Comparison of ENCODE assay signal across 23 mouse cellular contexts in genomic region chr15:79216191-79216590, GRCm38 (mm10). TPM values are rescaled to one million over a fixed set of nuclear protein-coding genes. Genes with fewer than 3 reads are reported as not detected.
"Had no signal": no experiment of that assay in that cellular context is flagged by ENCODE, and none has a peak within 500 bp of the region (broad histone marks: within the 10 kb centered on the region; RNA-seq: fewer than 3 reads in every experiment).

No protein-coding gene starts in this region.

- H3K4me1 ChIP-seq: neural tube, embryonic 15.5 days had no signal

- H3K36me3 ChIP-seq: midbrain, embryonic 10.5 days; midbrain, embryonic 12.5 days; neural tube, embryonic 13.5 days; neural tube, embryonic 15.5 days had no signal

- H3K9ac ChIP-seq: lung, embryonic 14.5 days; midbrain, embryonic 12.5 days; neural tube, embryonic 13.5 days; neural tube, embryonic 15.5 days had no signal

- H3K9me3 ChIP-seq: midbrain, embryonic 10.5 days; midbrain, embryonic 12.5 days; neural tube, embryonic 13.5 days; neural tube, embryonic 15.5 days had no signal

- ATAC-seq: midbrain, embryonic 16.5 days had no signal

- H3K4me2 ChIP-seq: lung, embryonic 14.5 days; midbrain, embryonic 12.5 days; neural tube, embryonic 13.5 days; neural tube, embryonic 15.5 days had no signal

- H3K27ac ChIP-seq: midbrain, embryonic 10.5 days; midbrain, embryonic 12.5 days; neural tube, embryonic 13.5 days; neural tube, embryonic 15.5 days had no signal

- H3K27me3 ChIP-seq: neural tube, embryonic 13.5 days; neural tube, embryonic 15.5 days had no signal

- H3K4me3 ChIP-seq: midbrain, embryonic 10.5 days; midbrain, embryonic 12.5 days; myocyte; neural tube, embryonic 13.5 days; neural tube, embryonic 15.5 days had no signal

- DNase-seq: lung, adult 18-20 months; lung, embryonic 14.5 days; lung, postnatal 10 days; lung, postnatal 4 days; midbrain, embryonic 14.5 days; retina, postnatal 1 day; right cerebral cortex, adult 18-20 months; right cerebral cortex, postnatal 25 days; right cerebral cortex, postnatal 4 days; spleen, adult 18-20 months; thymus, adult 18-20 months; thymus, postnatal 25 days; thymus, postnatal 4 days had no signal

RNA-seq across cellular contexts. Expression of gene Gm49486, which starts 13.0 kb away (rescaled TPM):
- total RNA-seq: megakaryocyte-erythroid progenitor cell, adult 5-6 weeks had no signal

RNA-seq across cellular contexts. Expression of gene Slc16a8, which starts 38.4 kb away (rescaled TPM):
- total RNA-seq: megakaryocyte, adult 5-6 weeks; megakaryocyte-erythroid progenitor cell, adult 5-6 weeks had no signal
- polyA plus RNA-seq: liver, embryonic 16.5 days; neural tube, embryonic 11.5 days had no signal

RNA-seq across cellular contexts. Expression of gene Sox10, which starts 51.2 kb away (rescaled TPM):
- total RNA-seq: megakaryocyte, adult 5-6 weeks; megakaryocyte-erythroid progenitor cell, adult 5-6 weeks had no signal
- polyA plus RNA-seq: myocyte had no signal
